Comparison of ENCODE assay signal across 8 mouse cellular contexts in genomic region chr12:113000294-113001132, GRCm38 (mm10). TPM values are rescaled to one million over a fixed set of nuclear protein-coding genes. Genes with fewer than 3 reads are reported as not detected.
DNase-seq lines count a peak whose midpoint lies in the region; ATAC-seq and TF ChIP-seq lines count a peak whose summit lies in the region.

Gene Brf1 (minus strand): TSS chr12:113000704.

- H3K27me3 ChIP-seq in E14TG2a.4 (ENCODE audit: insufficient read depth, low read length), result peaks cover 20% of the 10 kb centered on the region
- H3K27me3 ChIP-seq in forebrain, embryonic 12.5 days, result peaks cover 3% of the 10 kb centered on the region; the same call in 1 of the 2 replicates
- H3K27me3 ChIP-seq in heart, postnatal 0 days (ENCODE audit: control insufficient read depth, insufficient read depth, low read length), result no peaks in the 10 kb centered on the region
- H3K27me3 ChIP-seq in liver, embryonic 16.5 days (ENCODE audit: control insufficient read depth, insufficient read depth, low read depth, low read length), result no peaks in the 10 kb centered on the region
- H3K27me3 ChIP-seq in neural tube, embryonic 13.5 days, result no peaks in the 10 kb centered on the region
- no peaks in the 10 kb centered on the region for H3K27me3 ChIP-seq in testis, adult 2 months (ENCODE audit: control insufficient read depth, insufficient read depth, low read length)

- H3K9me3 ChIP-seq in E14TG2a.4 (ENCODE audit: low read length), result peaks cover 7% of the 10 kb centered on the region
- no peaks in the 10 kb centered on the region for H3K9me3 ChIP-seq in forebrain, embryonic 12.5 days
- no peaks in the 10 kb centered on the region for H3K9me3 ChIP-seq in heart, postnatal 0 days (replicated peaks; ENCODE audit: control insufficient read depth, low read length)
- H3K9me3 ChIP-seq in liver, embryonic 16.5 days (replicated peaks; ENCODE audit: control insufficient read depth, low read length), result no peaks in the 10 kb centered on the region
- H3K9me3 ChIP-seq in neural tube, embryonic 13.5 days, result no peaks in the 10 kb centered on the region

- peak within 1 kb of the TSS; percentile 91 for H3K4me3 ChIP-seq in E14TG2a.4 (replicated peaks; ENCODE audit: low read length)
- H3K4me3 ChIP-seq in forebrain, embryonic 12.5 days (replicated peaks), result peak within 1 kb of the TSS; percentile 94
- peak within 1 kb of the TSS; percentile 79 for H3K4me3 ChIP-seq in heart, postnatal 0 days (ENCODE audit: low read depth, low read length)
- peak within 1 kb of the TSS; percentile 91 for H3K4me3 ChIP-seq in liver, embryonic 16.5 days (ENCODE audit: low read depth, low read length)
- peak within 1 kb of the TSS; percentile 89 for H3K4me3 ChIP-seq in neural tube, embryonic 13.5 days
- H3K4me3 ChIP-seq in testis, adult 2 months (ENCODE audit: control insufficient read depth, low read depth, low read length), result peak within 1 kb of the TSS; percentile 97

- H3K4me1 ChIP-seq in E14TG2a.4 (replicated peaks; ENCODE audit: low read depth, low read length), result peaks cover 30% of the 10 kb centered on the region
- peaks cover 17% of the 10 kb centered on the region for H3K4me1 ChIP-seq in forebrain, embryonic 12.5 days
- H3K4me1 ChIP-seq in heart, postnatal 0 days (ENCODE audit: control insufficient read depth, insufficient read depth), result peaks cover 15% of the 10 kb centered on the region
- peaks cover 25% of the 10 kb centered on the region for H3K4me1 ChIP-seq in liver, embryonic 16.5 days (ENCODE audit: control insufficient read depth, low read depth, low read length)
- H3K4me1 ChIP-seq in neural tube, embryonic 13.5 days (replicated peaks), result peaks cover 43% of the 10 kb centered on the region
- peaks cover 7% of the 10 kb centered on the region for H3K4me1 ChIP-seq in testis, adult 2 months (ENCODE audit: control insufficient read depth, insufficient read depth, low read length)

- peaks cover 21% of the 10 kb centered on the region for H3K36me3 ChIP-seq in E14TG2a.4 (ENCODE audit: insufficient read depth, low read length)
- H3K36me3 ChIP-seq in forebrain, embryonic 12.5 days (replicated peaks), result peaks cover 13% of the 10 kb centered on the region; the same call in 1 of the 2 replicates
- H3K36me3 ChIP-seq in heart, postnatal 0 days (replicated peaks; ENCODE audit: control insufficient read depth, insufficient read depth, low read length), result 0 out of 2 replicates have a peak, but pooled peaks cover 12% of the 10 kb centered on the region
- H3K36me3 ChIP-seq in liver, embryonic 16.5 days (ENCODE audit: control insufficient read depth, insufficient read depth), result no peaks in the 10 kb centered on the region; the same call in 1 of the 2 replicates
- H3K36me3 ChIP-seq in neural tube, embryonic 13.5 days, result no peaks in the 10 kb centered on the region
- no peaks in the 10 kb centered on the region for H3K36me3 ChIP-seq in testis, adult 2 months (ENCODE audit: control insufficient read depth, insufficient read depth, low read length)

- TF ChIP-seq CTCF in E14TG2a.4 (conservative IDR thresholded peaks at IDR 0.05; ENCODE audit: low read length), result no peak
- 0 out of 2 replicates have a peak, but pooled peaks have one; percentile 11 for TF ChIP-seq CTCF in heart, postnatal 0 days (IDR thresholded peaks at IDR 0.05; ENCODE audit: low read depth)
- no peak; the same call in 1 of the 2 replicates for TF ChIP-seq CTCF in testis, adult 2 months (IDR thresholded peaks at IDR 0.05; ENCODE audit: control insufficient read depth, insufficient read depth, insufficient replicate concordance, low read depth, low read length)

- peak within 1 kb of the TSS; percentile 93 for H3K9ac ChIP-seq in forebrain, embryonic 12.5 days
- H3K9ac ChIP-seq in heart, postnatal 0 days (replicated peaks; ENCODE audit: low read depth, low read length), result peak within 1 kb of the TSS; percentile 97
- H3K9ac ChIP-seq in liver, embryonic 16.5 days (ENCODE audit: low read depth, low read length), result peak within 1 kb of the TSS; percentile 95
- peak within 1 kb of the TSS; percentile 96 for H3K9ac ChIP-seq in neural tube, embryonic 13.5 days

- TF ChIP-seq POLR2A in testis, adult 2 months (IDR thresholded peaks at IDR 0.05; ENCODE audit: control insufficient read depth, low read depth, low read length), result peak; percentile 60

- WGBS in forebrain, embryonic 12.5 days, result under 1% methylated on average over 95 of the region's 96 CpGs
- under 1% methylated on average over 73 of the region's 96 CpGs for WGBS in heart, postnatal 0 days
- WGBS in liver, embryonic 16.5 days (ENCODE audit: insufficient replicate concordance), result under 1% methylated on average over 95 of the region's 96 CpGs
- under 1% methylated on average over 94 of the region's 96 CpGs for WGBS in neural tube, embryonic 13.5 days

- ATAC-seq in forebrain, embryonic 12.5 days (ENCODE audit: low FRiP score), result peak; percentile 98
- peak; percentile 96 for ATAC-seq in heart, postnatal 0 days (ENCODE audit: insufficient read depth, low read depth)
- ATAC-seq in liver, embryonic 16.5 days (ENCODE audit: low read depth), result peak; percentile 94
- peak; percentile 99 for ATAC-seq in neural tube, embryonic 13.5 days (ENCODE audit: low read depth)

- H3K4me2 ChIP-seq in forebrain, embryonic 12.5 days, result peak within 1 kb of the TSS; percentile 89
- H3K4me2 ChIP-seq in heart, postnatal 0 days (ENCODE audit: low read depth, low read length), result peak within 1 kb of the TSS; percentile 96
- H3K4me2 ChIP-seq in liver, embryonic 16.5 days (ENCODE audit: low read depth, low read length), result peak within 1 kb of the TSS; percentile 82
- H3K4me2 ChIP-seq in neural tube, embryonic 13.5 days, result peak within 1 kb of the TSS; percentile 88

- H3K27ac ChIP-seq in forebrain, embryonic 12.5 days, result peak within 1 kb of the TSS; percentile 90
- peak within 1 kb of the TSS; percentile 97 for H3K27ac ChIP-seq in heart, postnatal 0 days (ENCODE audit: low read depth)
- peak within 1 kb of the TSS; percentile 98 for H3K27ac ChIP-seq in liver, embryonic 16.5 days (ENCODE audit: low read length)
- peak within 1 kb of the TSS; percentile 96 for H3K27ac ChIP-seq in neural tube, embryonic 13.5 days (replicated peaks)
- peak within 1 kb of the TSS; percentile 95 for H3K27ac ChIP-seq in testis, adult 2 months (ENCODE audit: control insufficient read depth, insufficient read depth, low read depth, low read length)

- DNase-seq in c-Kit-positive CD71-positive TER-119-positive erythroid progenitor cells, embryonic 14.5 days (ENCODE audit: low spot score), result peak; percentile 98
- DNase-seq in heart, postnatal 0 days (ENCODE audit: low spot score), result peak; percentile 100
- DNase-seq in kidney, postnatal 4 days, result peak; percentile 97 to 99

- no peak; the same call in 1 of the 2 replicates for TF ChIP-seq EP300 in heart, postnatal 0 days (IDR thresholded peaks at IDR 0.05; ENCODE audit: low read depth)

RNA-seq across cellular contexts. Expression of gene Brf1, which starts in this region (rescaled TPM):
- polyA plus RNA-seq in forebrain, embryonic 12.5 days (2016; fragmentation: Nextera tagmentation; extraction: Ambion mirVana), result 70.2 and 74.2 TPM in 2 replicates
- 26.0 and 51.9 TPM in 2 replicates for total RNA-seq in heart, postnatal 0 days (2014; rRNA removed; ENCODE audit: low replicate concordance)
- polyA plus RNA-seq in heart, postnatal 0 days (2015; fragmentation: Nextera tagmentation; extraction: Ambion mirVana), result 24.5 TPM in 2 replicates
- polyA plus RNA-seq in liver, embryonic 16.5 days (2015; fragmentation: Nextera tagmentation; extraction: Ambion mirVana), result 22.8 and 25.7 TPM in 2 replicates
- 55.8 and 55.9 TPM in 2 replicates for polyA plus RNA-seq in neural tube, embryonic 13.5 days (2015; fragmentation: Nextera tagmentation; extraction: Ambion mirVana)
- 67.1 and 67.8 TPM in 2 replicates for polyA plus RNA-seq in testis, adult 2 months (2012; rRNA removed)

Comparison
In these comparisons a context has a peak if more than half of its experiments do, and no peak if none do; other contexts are left out.
1. Peak in every context shown above with its lines: DNase-seq, ATAC-seq, H3K4me3 ChIP-seq and H3K27ac ChIP-seq.